Mouse (Mus musculus) liver, embryonic 16.5 days (tissue): ENCODE measurements at regions not wholly inside any gene's neighbourhood (a gene's known extent, or its start where the extent isn't known, plus 50 kb on each side); places are given as distances from the start of the nearest gene placed in this dataset.

Experiments used
- ATAC-seq: fragments of 200-750 bp; cut with Nextera tagmentation; 2 replicates; pipeline ENCODE4 v1.8.0; 2017; ENCODE audit warnings: low read depth, mild to moderate bottlenecking, moderate number of reproducible peaks, moderate library complexity
- H3K27ac ChIP-seq: fragments of 300-500 bp; sonication (generic); 2 replicates; pipeline ENCODE4 v1.5.1; 2014; ENCODE audit warnings: mild to moderate bottlenecking, low read length
- H3K27me3 ChIP-seq: fragments of 300-500 bp; sonication (generic); 2 replicates; pipeline ENCODE4 v1.6.1; 2014; ENCODE audit warnings: low read depth, low read length, mixed read lengths; ENCODE audit not compliant: control insufficient read depth, insufficient read depth
- H3K36me3 ChIP-seq: fragments of 300-500 bp; sonication (generic); 2 replicates; pipeline ENCODE4 v1.6.1; 2014; ENCODE audit warnings: mild to moderate bottlenecking; ENCODE audit not compliant: control insufficient read depth, insufficient read depth
- H3K4me1 ChIP-seq: fragments of 300-500 bp; sonication (generic); 2 replicates; pipeline ENCODE4 v1.6.1; 2014; ENCODE audit warnings: low read depth, low read length, mixed read lengths; ENCODE audit not compliant: control insufficient read depth
- H3K4me2 ChIP-seq: fragments of 300-500 bp; sonication (generic); 2 replicates; pipeline ENCODE4 v1.6.1; 2014; ENCODE audit warnings: low read depth, low read length, mixed read lengths
- H3K4me3 ChIP-seq: fragments of 300-500 bp; sonication (generic); 2 replicates; pipeline ENCODE4 v1.5.1; 2014; ENCODE audit warnings: low read depth, mild to moderate bottlenecking, low read length
- H3K9ac ChIP-seq: fragments of 300-500 bp; sonication (generic); 2 replicates; pipeline ENCODE4 v1.6.1; 2014; ENCODE audit warnings: low read depth, low read length
- H3K9me3 ChIP-seq: fragments of 300-500 bp; sonication (generic); replicated peaks from 2 replicates; pipeline ENCODE4 v1.6.1; 2016; ENCODE audit warnings: low read length; ENCODE audit not compliant: control insufficient read depth
- WGBS: fragments of 180-500 bp; shearing (Covaris S2); extraction: QIAGEN DNeasy Blood & Tissue Kit; methylation state at CpG from one replicate; pipeline ENCODE4 v1.1.7; 2014; ENCODE audit not compliant: insufficient replicate concordance; 5-methylcytosine and 5-hydroxymethylcytosine counted together

GRCm38 (mm10) chr9:61166115-61166514 lies 206.1 kb upstream of the Tle3 start:
- no peak for ATAC-seq
- no peak overlapping the region for H3K9ac ChIP-seq
- H3K9me3 ChIP-seq = no peaks in the 10 kb centered on the region
- H3K27ac ChIP-seq = no peak overlapping the region
- no peaks in the 10 kb centered on the region for H3K36me3 ChIP-seq
- no peak overlapping the region for H3K4me2 ChIP-seq
- H3K27me3 ChIP-seq = no peaks in the 10 kb centered on the region
- 32% methylated on average over 2 of the region's 2 CpGs for WGBS
- H3K4me3 ChIP-seq = no peak overlapping the region
- H3K4me1 ChIP-seq = no peaks in the 10 kb centered on the region

- Histone ChIP-seq H3K4me2 (no peak overlapping the region), H3K9me3 (no peaks in the 10 kb centered on the region), H3K9ac (no peak overlapping the region), H3K36me3 (no peaks in the 10 kb centered on the region), H3K4me1 (no peaks in the 10 kb centered on the region), H3K27ac (no peak overlapping the region), H3K27me3 (no peaks in the 10 kb centered on the region), H3K4me3 (no peak overlapping the region)
- no peak for ATAC-seq
- 50% methylated on average over 11 of the region's 11 CpGs for WGBS
Measured at GRCm38 (mm10) chr9:61167097-61167842, 204.9 kb upstream of the Tle3 start.

GRCm38 (mm10) chr9:61168931-61169330 lies 203.2 kb upstream of the Tle3 start:
- ATAC-seq = no peak
- no peak overlapping the region for H3K4me2 ChIP-seq

GRCm38 (mm10) chr9:61169506-61170090 lies 202.6 kb upstream of the Tle3 start:
- WGBS = 68% methylated on average over 9 of the region's 9 CpGs
- Histone ChIP-seq H3K4me2 (no peak overlapping the region), H3K4me1 (no peaks in the 10 kb centered on the region), H3K4me3 (no peak overlapping the region), H3K9me3 (no peaks in the 10 kb centered on the region), H3K27me3 (no peaks in the 10 kb centered on the region), H3K27ac (no peak overlapping the region), H3K9ac (no peak overlapping the region), H3K36me3 (no peaks in the 10 kb centered on the region)
- no peak for ATAC-seq

More at GRCm38 (mm10) chr9:61168931-61169330, 203.2 kb upstream of the Tle3 start:
- Histone ChIP-seq H3K9me3 (no peaks in the 10 kb centered on the region), H3K4me3 (no peak overlapping the region), H3K27ac (no peak overlapping the region), H3K9ac (no peak overlapping the region), H3K27me3 (no peaks in the 10 kb centered on the region), H3K4me1 (no peaks in the 10 kb centered on the region), H3K36me3 (no peaks in the 10 kb centered on the region)
- 45% methylated on average over 7 of the region's 7 CpGs for WGBS

- no peaks in the 10 kb centered on the region for H3K9me3 ChIP-seq
- no peaks in the 10 kb centered on the region for H3K27me3 ChIP-seq
- no peak for ATAC-seq
Measured at GRCm38 (mm10) chr9:61170921-61171320, 201.2 kb upstream of the Tle3 start.

DNA sequence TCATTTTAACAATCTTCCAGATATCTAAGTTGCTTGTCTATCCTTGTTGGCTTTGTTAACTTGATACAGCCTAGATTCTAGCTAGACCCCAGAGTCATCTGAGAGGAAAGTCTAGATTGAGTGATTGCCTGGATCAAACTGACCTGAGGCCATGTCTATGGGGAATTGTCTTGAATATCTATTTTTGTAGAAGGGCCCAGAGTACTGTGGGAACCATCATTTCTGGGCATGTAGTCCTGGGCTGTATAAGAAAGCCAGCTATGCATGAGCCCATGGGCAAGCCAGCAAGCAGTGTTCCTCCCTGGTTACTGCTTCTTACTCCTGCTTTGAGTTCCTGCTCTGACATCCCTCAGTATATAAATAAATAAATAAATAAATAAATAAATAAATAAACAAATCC lies 199.7 kb upstream of the Tle3 start:
- H3K36me3 ChIP-seq = no peaks in the 10 kb centered on the region
- no peak overlapping the region for H3K4me3 ChIP-seq
- H3K27me3 ChIP-seq = no peaks in the 10 kb centered on the region
- ATAC-seq = no peak
- no peak overlapping the region for H3K27ac ChIP-seq
- H3K4me1 ChIP-seq = no peaks in the 10 kb centered on the region
- H3K4me2 ChIP-seq = no peak overlapping the region
- no peak overlapping the region for H3K9ac ChIP-seq
- no peaks in the 10 kb centered on the region for H3K9me3 ChIP-seq

More at GRCm38 (mm10) chr9:61170921-61171320, 201.2 kb upstream of the Tle3 start:
- no peak overlapping the region for H3K4me2 ChIP-seq
- no peak overlapping the region for H3K27ac ChIP-seq
- H3K9ac ChIP-seq = no peak overlapping the region
- 74% methylated on average over 6 of the region's 6 CpGs for WGBS
- no peaks in the 10 kb centered on the region for H3K4me1 ChIP-seq
- H3K36me3 ChIP-seq = no peaks in the 10 kb centered on the region
- no peak overlapping the region for H3K4me3 ChIP-seq

DNA sequence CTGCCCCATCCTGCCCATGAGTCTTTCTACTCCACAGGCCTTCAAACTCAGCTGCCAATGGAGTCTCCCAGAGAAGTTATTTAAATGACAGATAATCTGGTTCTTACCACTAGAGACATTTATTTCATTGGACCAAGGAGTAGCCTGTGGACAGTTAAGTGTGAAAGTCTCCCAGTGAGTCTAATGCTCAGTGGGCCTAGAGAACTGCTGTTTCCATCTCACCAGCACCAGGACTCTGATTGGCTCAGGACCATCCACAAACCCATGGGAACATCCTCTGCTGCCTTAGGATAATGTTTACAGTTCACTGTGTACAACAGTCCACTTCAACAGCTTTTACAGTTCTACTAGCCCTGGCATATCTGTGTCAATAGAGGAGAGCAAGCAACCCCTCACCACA lies 198.6 kb upstream of the Tle3 start:
- Histone ChIP-seq H3K36me3 (no peaks in the 10 kb centered on the region), H3K27me3 (no peaks in the 10 kb centered on the region), H3K4me2 (no peak overlapping the region), H3K27ac (no peak overlapping the region), H3K4me1 (no peaks in the 10 kb centered on the region), H3K9me3 (no peaks in the 10 kb centered on the region), H3K4me3 (no peak overlapping the region), H3K9ac (no peak overlapping the region)
- ATAC-seq = no peak

DNA sequence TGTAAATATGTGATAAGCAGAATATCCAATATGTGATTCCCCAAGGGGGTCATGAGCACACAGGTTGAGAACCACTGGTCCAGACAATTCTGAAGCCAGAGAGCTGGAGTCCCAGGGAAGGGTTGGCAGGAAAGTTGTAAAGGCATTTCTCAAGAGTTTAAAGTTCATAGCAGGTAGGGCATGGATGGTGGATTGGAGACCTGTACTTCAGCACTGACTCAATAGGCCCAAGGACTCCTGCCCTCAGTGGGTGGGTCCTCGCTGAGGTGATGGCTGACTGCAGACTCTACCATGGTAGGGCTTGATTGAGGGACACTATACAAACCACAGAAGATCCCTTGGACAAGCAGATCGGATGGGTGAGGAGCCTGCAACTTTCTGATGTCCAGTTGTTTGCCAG lies 196.8 kb upstream of the Tle3 start:
- H3K27ac ChIP-seq = no peak overlapping the region
- 65% methylated on average over 2 of the region's 2 CpGs for WGBS
- H3K36me3 ChIP-seq = no peaks in the 10 kb centered on the region
- H3K4me2 ChIP-seq = no peak overlapping the region
- no peaks in the 10 kb centered on the region for H3K9me3 ChIP-seq
- H3K4me3 ChIP-seq = no peak overlapping the region
- H3K4me1 ChIP-seq = no peaks in the 10 kb centered on the region
- no peaks in the 10 kb centered on the region for H3K27me3 ChIP-seq
- no peak for ATAC-seq
- no peak overlapping the region for H3K9ac ChIP-seq

GRCm38 (mm10) chr9:61176856-61177255 lies 195.3 kb upstream of the Tle3 start:
- Histone ChIP-seq H3K9ac (no peak overlapping the region), H3K27ac (no peak overlapping the region), H3K4me1 (no peaks in the 10 kb centered on the region), H3K36me3 (no peaks in the 10 kb centered on the region), H3K9me3 (no peaks in the 10 kb centered on the region), H3K4me2 (no peak overlapping the region), H3K27me3 (no peaks in the 10 kb centered on the region), H3K4me3 (no peak overlapping the region)
- 77% methylated on average over 3 of the region's 3 CpGs for WGBS
- no peak for ATAC-seq
